Mouse (Mus musculus) adrenal gland, postnatal 25 days (tissue): ENCODE results near the gene Sfxn2. TPM values are rescaled to one million over a fixed set of nuclear protein-coding genes. Genes with fewer than 3 reads are reported as not detected.

ENCODE experiments used
- DNase-seq: peaks from one replicate; pipeline ENCODE4 v3.0.0; 2021; ENCODE audit warnings: mixed read lengths
- total RNA-seq: library from RNA; stranded (reverse); gene quantifications from 2 replicates; pipeline ENCODE4 v1.2.3, GENCODE M21; 2021

Gene Sfxn2
- total RNA-seq, 1 experiment from 2014 or later, result 12.7 TPM

- no peak for DNase-seq
These were observed 58.5 kb downstream of the Sfxn2 start for GRCm38 (mm10) chr19:46631637-46632036.

GRCm38 (mm10) chr19:46635766-46636165 lies 62.6 kb downstream of the Sfxn2 start:
- no peak for DNase-seq

DNA sequence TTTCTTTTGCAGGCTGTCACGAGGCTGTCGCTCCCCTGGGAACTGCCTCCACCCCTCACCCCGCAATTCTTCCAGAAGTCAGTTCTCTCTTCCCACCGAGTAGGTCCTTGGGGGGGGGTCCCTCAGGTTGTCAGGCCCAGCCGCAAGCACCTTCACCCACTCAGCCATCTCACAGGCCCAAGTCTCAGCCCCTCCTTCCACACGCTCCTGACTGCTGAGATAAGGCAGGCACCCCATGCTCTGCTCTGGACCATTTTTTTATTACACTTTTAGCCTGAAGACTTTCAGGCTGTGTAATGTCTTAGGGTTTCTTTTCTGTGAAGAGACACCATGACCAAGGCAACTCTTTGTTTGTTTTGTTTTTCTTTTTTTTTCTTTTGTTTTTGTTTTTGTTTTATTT lies 64.4 kb downstream of the Sfxn2 start:
- DNase-seq, result no peak

- DNase-seq, result no peak
These were observed 65.9 kb downstream of the Sfxn2 start for GRCm38 (mm10) chr19:46639053-46639452.

- no peak for DNase-seq
These were observed 66.3 kb downstream of the Sfxn2 start for GRCm38 (mm10) chr19:46639496-46639895.

DNA sequence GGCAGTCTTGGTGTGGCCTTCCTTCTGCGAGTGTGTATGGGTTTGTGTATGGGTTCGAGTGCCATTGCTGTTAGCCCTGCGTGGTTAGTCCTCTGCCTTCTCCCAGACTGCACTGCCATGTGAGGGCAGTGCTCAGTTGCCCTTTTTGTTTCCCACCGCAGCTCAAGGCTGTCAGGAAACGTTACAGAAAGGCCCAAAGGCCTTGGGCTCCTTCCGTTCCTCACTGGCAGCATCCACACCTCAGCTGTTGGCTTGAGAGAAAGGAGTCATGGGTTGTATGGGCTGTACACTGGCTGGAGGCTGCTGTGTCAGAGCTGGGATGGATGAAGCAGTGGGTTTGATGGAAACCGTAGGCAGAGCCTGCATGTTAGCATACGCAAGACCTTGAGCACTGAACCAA lies 67.6 kb downstream of the Sfxn2 start:
- DNase-seq, result no peak

DNA sequence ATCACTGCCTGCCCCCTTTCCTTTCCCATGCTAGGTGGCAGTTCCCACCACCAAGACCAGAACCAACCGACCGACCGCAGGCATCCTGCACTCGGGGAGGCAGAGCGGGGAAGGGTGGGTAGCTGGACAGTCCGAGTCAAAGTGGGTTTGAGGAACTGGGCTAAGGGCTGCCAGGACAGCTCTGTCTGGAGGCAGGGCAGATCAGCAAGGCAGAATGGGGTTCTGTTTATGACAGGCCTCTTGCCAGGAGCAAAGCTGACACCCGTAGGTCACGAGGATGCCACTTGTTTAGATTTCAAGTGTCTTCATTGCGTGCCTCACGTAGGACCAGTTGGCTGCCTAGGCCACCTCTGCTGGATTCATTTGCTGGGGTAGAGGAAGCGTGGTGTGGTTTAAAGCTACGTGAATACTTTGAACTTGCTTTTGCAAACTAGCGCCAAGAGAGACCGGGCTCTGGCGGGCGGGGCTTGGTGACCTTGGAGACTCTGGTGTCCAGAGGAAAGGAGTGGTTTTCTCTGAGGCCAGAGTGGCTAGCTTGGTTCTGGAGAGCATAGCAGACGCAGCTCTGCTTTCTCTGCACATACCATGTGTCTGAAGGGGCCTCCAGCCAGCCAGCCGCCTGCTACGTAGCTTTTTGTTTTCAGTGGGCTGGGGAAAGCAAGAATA lies 68.4 kb downstream of the Sfxn2 start:
- DNase-seq, result peak; percentile 82

DNA sequence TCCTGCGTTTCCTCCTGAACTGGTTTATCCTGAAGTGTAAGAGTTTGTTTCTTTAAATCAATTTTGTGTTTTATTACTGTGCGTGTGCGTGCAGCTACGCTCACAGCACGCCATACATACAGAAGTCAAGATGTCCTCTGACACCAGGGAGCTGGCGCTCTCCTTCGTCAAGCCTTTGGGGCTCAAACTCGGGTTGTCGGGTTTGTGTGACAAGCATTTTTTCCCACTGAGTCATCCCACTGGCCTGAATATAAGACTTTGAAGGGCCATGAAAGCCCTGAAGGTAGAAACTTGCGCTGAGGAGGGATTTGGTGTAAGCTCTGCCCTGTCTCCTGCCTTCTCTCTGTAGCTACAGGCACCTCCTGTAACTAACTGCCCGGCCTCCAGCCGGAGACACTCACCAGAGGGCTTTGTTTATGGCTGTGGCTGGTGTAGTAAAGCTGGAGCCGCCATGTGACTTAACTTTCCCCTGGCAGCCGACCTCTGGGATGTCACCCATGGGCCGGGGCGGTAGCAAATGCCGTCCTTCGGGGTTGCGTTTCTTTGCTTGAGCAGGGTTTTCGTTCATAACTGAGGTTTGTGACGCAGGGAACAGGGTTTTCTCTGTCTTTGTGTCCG lies 69.1 kb downstream of the Sfxn2 start:
- DNase-seq, result no peak

GRCm38 (mm10) chr19:46643236-46643635 lies 70.1 kb downstream of the Sfxn2 start:
- no peak for DNase-seq

DNA sequence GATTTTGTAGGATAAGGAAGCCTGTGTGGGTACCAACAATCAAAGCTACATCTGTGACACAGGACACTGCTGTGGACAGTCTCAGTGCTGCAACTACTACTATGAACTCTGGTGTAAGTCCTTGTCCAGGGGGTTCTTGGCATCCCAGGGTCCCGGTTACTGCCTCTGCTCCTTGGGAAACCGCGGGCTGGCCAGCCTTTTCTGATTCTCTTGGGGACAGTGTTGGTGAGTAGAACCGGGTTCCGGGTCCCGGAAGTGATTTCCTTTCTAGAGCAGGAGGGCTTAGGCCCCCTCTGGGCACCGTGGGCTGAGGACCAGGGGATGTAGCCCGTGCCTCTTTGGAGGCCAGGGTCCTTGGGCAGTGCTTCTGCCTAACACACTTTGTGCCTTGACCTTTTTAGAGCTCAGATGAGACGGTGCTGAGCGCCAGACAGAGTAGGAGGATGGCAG lies 71.2 kb downstream of the Sfxn2 start:
- DNase-seq, result no peak

- no peak for DNase-seq
These were observed 71.8 kb downstream of the Sfxn2 start for GRCm38 (mm10) chr19:46644793-46645602.

GRCm38 (mm10) chr19:46646041-46646481 lies 72.9 kb downstream of the Sfxn2 start:
- DNase-seq, result no peak

DNA sequence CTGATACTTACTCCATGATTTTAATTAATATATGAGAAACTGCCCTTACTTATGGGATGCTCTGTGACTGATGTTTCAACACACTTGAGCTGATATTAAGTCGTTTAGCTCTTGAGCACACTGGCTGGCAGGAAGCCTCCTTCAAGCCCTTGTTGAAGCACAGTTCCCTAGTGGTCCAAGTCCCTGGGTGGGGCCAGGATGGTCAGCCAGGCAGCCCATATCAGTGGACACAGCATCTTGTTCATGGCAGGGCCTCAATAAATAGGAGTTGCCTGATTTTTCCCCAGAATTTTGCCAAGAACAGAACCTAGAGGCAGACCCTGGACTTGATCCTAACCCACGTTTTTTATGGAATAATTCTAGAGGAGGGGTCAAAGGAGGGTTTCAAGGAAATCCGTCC lies 74.1 kb downstream of the Sfxn2 start:
- DNase-seq, result no peak

Other genes starting within 250 kb of the Sfxn2 start
- 8.6 and 12.7 TPM in 2 replicates for gene Psd, start 246.2 kb upstream of the Sfxn2 start, total RNA-seq
- 9.8 and 13.4 TPM in 2 replicates for gene Fbxl15, start 245.2 kb upstream of the Sfxn2 start, total RNA-seq
- gene Cuedc2, start 234.7 kb upstream of the Sfxn2 start, total RNA-seq, result 64.1 and 81.8 TPM in 2 replicates
- gene Mfsd13a, start 232.2 kb upstream of the Sfxn2 start, total RNA-seq, result 6.3 and 8.8 TPM in 2 replicates
- gene 2310034G01Rik, start 223.1 kb upstream of the Sfxn2 start, total RNA-seq, result 1.2 TPM in 1 of 2 replicates, not detected in the other
- 107 and 113 TPM in 2 replicates for gene Actr1a, start 177.6 kb upstream of the Sfxn2 start, total RNA-seq
- gene Sufu, start 176.5 kb upstream of the Sfxn2 start, total RNA-seq, result 20.3 and 27.1 TPM in 2 replicates
- gene Trim8, start 71.7 kb upstream of the Sfxn2 start, total RNA-seq, result 50.9 and 52.6 TPM in 2 replicates
- 50.3 and 61.0 TPM in 2 replicates for gene Arl3, start 167 bp upstream of the Sfxn2 start, total RNA-seq
- 154 and 189 TPM in 2 replicates for gene Wbp1l, start 25.7 kb downstream of the Sfxn2 start, total RNA-seq
- gene Cyp17a1, start 99.8 kb downstream of the Sfxn2 start, total RNA-seq, result 1.2 and 1.9 TPM in 2 replicates
- gene Borcs7, start 116.5 kb downstream of the Sfxn2 start, total RNA-seq, result 14.4 and 18.0 TPM in 2 replicates
- 86.5 and 93.0 TPM in 2 replicates for gene As3mt, start 134.1 kb downstream of the Sfxn2 start, total RNA-seq
- 19.5 and 20.9 TPM in 2 replicates for gene Cnnm2, start 188.2 kb downstream of the Sfxn2 start, total RNA-seq